In genomic region chr4:117304239-117305025, GRCm38 (mm10) we compare ENCODE assay signal across 7 mouse cellular contexts. TPM values are rescaled to one million over a fixed set of nuclear protein-coding genes. Genes with fewer than 3 reads are reported as not detected.
DNase-seq lines count a peak whose midpoint lies in the region; TF ChIP-seq lines count a peak whose summit lies in the region.

No protein-coding gene starts in this region.

- H3K4me3 ChIP-seq in left cerebral cortex, adult 2 months: peak overlapping the region; percentile 41
- H3K4me3 ChIP-seq in embryonic fibroblast, embryonic 13.5 days (ENCODE audit: insufficient read depth, low read length): peak overlapping the region; percentile 35

- no peaks in the 10 kb centered on the region for H3K4me1 ChIP-seq in embryonic fibroblast, embryonic 13.5 days (ENCODE audit: control insufficient read depth, insufficient read depth, low read length)

- no peak for TF ChIP-seq CTCF in left cerebral cortex, adult 2 months (IDR thresholded peaks at IDR 0.05)
- no peak for TF ChIP-seq CTCF in embryonic fibroblast, embryonic 13.5 days (IDR thresholded peaks at IDR 0.05; ENCODE audit: borderline replicate concordance, insufficient read depth, low read length)

- no peak for DNase-seq in left cerebral cortex, adult 2 months (ENCODE audit: extremely low spot score in 1 of 2, low spot score in 2 of 2)
- DNase-seq in left cerebral cortex, postnatal 14 days (ENCODE audit: low spot score in 2 of 2): no peak
- DNase-seq in liver: peak; percentile 26
- DNase-seq in retina, postnatal 1 day: peak; percentile 53
- no peak for DNase-seq in right cerebral cortex, postnatal 25 days
- DNase-seq in ovary, postnatal 14 days (ENCODE audit: low spot score): no peak

- no peak overlapping the region for H3K27ac ChIP-seq in left cerebral cortex, adult 2 months
- no peak overlapping the region for H3K27ac ChIP-seq in embryonic fibroblast, embryonic 13.5 days (ENCODE audit: insufficient read depth, low read length)

- no peak for TF ChIP-seq POLR2A in embryonic fibroblast, embryonic 13.5 days (IDR thresholded peaks at IDR 0.05; ENCODE audit: low read depth, low read length)

- intact Hi-C loops in left cerebral cortex, adult 2 months (cut with DNase I): no loop called here
- intact Hi-C loops in left cerebral cortex, postnatal 14 days (cut with DNase I): no loop called here

RNA-seq across cellular contexts. Expression of gene Armh1, which starts 52.5 kb away (rescaled TPM):
- total RNA-seq in left cerebral cortex, adult 2 months (2021): under 1 TPM in 1 of 2 experiments, not detected in 1; 0.63 TPM
- total RNA-seq in left cerebral cortex, postnatal 14 days (2021): under 1 TPM; 0.24 to 0.59 TPM
- 0.35 TPM in 1 of 2 replicates, not detected in the other for polyA plus RNA-seq in embryonic fibroblast, embryonic 13.5 days (2011; ENCODE audit: insufficient read length, low read depth, missing spikeins)

RNA-seq across cellular contexts. Expression of gene Tmem53, which starts 52.7 kb away (rescaled TPM):
- total RNA-seq in left cerebral cortex, adult 2 months (2021): 1 to 10 TPM; 5.0 to 5.4 TPM
- 1 to 10 TPM; 2.3 to 3.6 TPM for total RNA-seq in left cerebral cortex, postnatal 14 days (2021)
- 6.8 and 11.8 TPM in 2 replicates for polyA plus RNA-seq in embryonic fibroblast, embryonic 13.5 days (2011; ENCODE audit: insufficient read length, low read depth, missing spikeins)

Comparison
In these comparisons a context has a peak if more than half of its experiments do, and no peak if none do; other contexts are left out.
1. DNase-seq: peak in liver (single experiment) and retina, postnatal 1 day (single experiment); none in left cerebral cortex, adult 2 months (0 of 2), left cerebral cortex, postnatal 14 days (0 of 2), right cerebral cortex, postnatal 25 days (single experiment) and ovary, postnatal 14 days (single experiment).